Mouse (Mus musculus) MEL (cell line): ENCODE results near the gene Npc2. TPM values are rescaled to one million over a fixed set of nuclear protein-coding genes. Genes with fewer than 3 reads are reported as not detected.

Experiments
- DNase-seq: peaks from one replicate; pipeline ENCODE4 v3.0.0; 2011; ENCODE audit warnings: low read depth, low spot score
- H3K27ac ChIP-seq: 2 replicates; pipeline ENCODE4 v1.5.1; 2012; ENCODE audit warnings: low read depth, mild to moderate bottlenecking, control low read depth, low read length, moderate library complexity; ENCODE audit not compliant: control insufficient read depth
- H3K27me3 ChIP-seq, 2 experiments: fragments of 150-350 bp in 1 of 2; sonication (generic) in 1 of 2; 2 replicates each; pipeline ENCODE4 v1.6.1; 2012; ENCODE audit warnings: low read length in 2 of 2, mild to moderate bottlenecking in 2 of 2, improper control_type of control experiment in 1 of 2, moderate library complexity in 1 of 2; ENCODE audit not compliant: insufficient read depth in 2 of 2, control insufficient read depth in 1 of 2
- H3K36me3 ChIP-seq, 2 experiments: 2 replicates each; pipeline ENCODE4 v1.6.1; 2012 to 2014; ENCODE audit warnings: low read length in 2 of 2, improper control_type of control experiment in 1 of 2, inconsistent platforms in 1 of 2, mild to moderate bottlenecking in 1 of 2; ENCODE audit not compliant: insufficient read depth in 2 of 2, control insufficient read depth in 1 of 2
- H3K4me1 ChIP-seq, 2 experiments: fragments of 150-350 bp in 1 of 2; sonication (generic) in 1 of 2; 2 replicates each; pipeline ENCODE4 v1.6.1; 2012; ENCODE audit warnings: low read length in 2 of 2, improper control_type of control experiment in 1 of 2, mild to moderate bottlenecking in 1 of 2; ENCODE audit not compliant: insufficient read depth in 2 of 2, control insufficient read depth in 1 of 2
- H3K4me3 ChIP-seq, 2 experiments: fragments of 150-350 bp in 1 of 2; sonication (generic) in 1 of 2; 2 replicates each; pipeline ENCODE4 v1.5.1; 2012; ENCODE audit warnings: low read depth in 2 of 2, low read length in 2 of 2, mild to moderate bottlenecking in 2 of 2, moderate library complexity in 2 of 2, control low read depth in 1 of 2, improper control_type of control experiment in 1 of 2; ENCODE audit not compliant: control insufficient read depth in 1 of 2, insufficient read depth in 1 of 2
- H3K79me2 ChIP-seq: 2 replicates; pipeline ENCODE4 v1.6.1; 2012; ENCODE audit warnings: mild to moderate bottlenecking, low read length, moderate library complexity; ENCODE audit not compliant: control insufficient read depth, poor library complexity, insufficient read depth
- H3K9ac ChIP-seq: 2 replicates; pipeline ENCODE4 v1.6.1; 2012; ENCODE audit warnings: low read depth, mild to moderate bottlenecking, control low read depth, low read length, moderate library complexity; ENCODE audit not compliant: control insufficient read depth, poor library complexity, severe bottlenecking
- H3K9me3 ChIP-seq: fragments of 150-350 bp; sonication (generic); replicated peaks from 2 replicates; pipeline ENCODE4 v1.6.1; 2012; ENCODE audit warnings: mild to moderate bottlenecking, low read length, improper control_type of control experiment, moderate library complexity; ENCODE audit not compliant: insufficient read depth
- BHLHE40 ChIP-seq: IDR thresholded peaks from 2 replicates; pipeline ENCODE4 v1.6.1; 2012; ENCODE audit warnings: low read depth, mild to moderate bottlenecking, inconsistent platforms, low read length, improper control_type of control experiment, borderline replicate concordance
- CHD2 ChIP-seq: IDR thresholded peaks from 2 replicates; pipeline ENCODE4 v1.6.1; 2011; ENCODE audit warnings: low read length, improper control_type of control experiment
- CTCF ChIP-seq, 3 experiments: IDR thresholded peaks in 2 of 3; conservative IDR thresholded peaks in 1 of 3; 2 replicates each; pipeline ENCODE4 v1.5.1; 2011 to 2012; ENCODE audit warnings: low read length in 3 of 3, low read depth in 2 of 3, mild to moderate bottlenecking in 2 of 3, improper control_type of control experiment in 1 of 3, inconsistent platforms in 1 of 3, mixed read lengths in 1 of 3, moderate library complexity in 1 of 3; ENCODE audit not compliant: control insufficient read depth in 1 of 3, insufficient read depth in 1 of 3, poor library complexity in 1 of 3, severe bottlenecking in 1 of 3
- EP300 ChIP-seq, 2 experiments: IDR thresholded peaks; 2 replicates each; pipeline ENCODE4 v1.6.1; 2011; ENCODE audit warnings: improper control_type of control experiment in 2 of 2, low read length in 2 of 2, low read depth in 1 of 2, mild to moderate bottlenecking in 1 of 2
- GATA1 ChIP-seq: IDR thresholded peaks from 2 replicates; pipeline ENCODE4 v1.6.1; 2011; ENCODE audit warnings: low read depth, low read length, improper control_type of control experiment
- MEF2A ChIP-seq: IDR thresholded peaks from 2 replicates; pipeline ENCODE4 v1.6.1; 2014; ENCODE audit warnings: low read depth, mild to moderate bottlenecking, inconsistent platforms, low read length, improper control_type of control experiment; ENCODE audit not compliant: poor library complexity, insufficient replicate concordance, severe bottlenecking; ENCODE audit errors: extremely low read depth
- MYC ChIP-seq: IDR thresholded peaks from 2 replicates; pipeline ENCODE4 v1.6.1; 2011; ENCODE audit warnings: low read depth, mild to moderate bottlenecking, low read length, improper control_type of control experiment, moderate library complexity
- POLR2A ChIP-seq, 2 experiments: IDR thresholded peaks; 2 replicates each; pipeline ENCODE4 v1.6.1; 2011 to 2012; ENCODE audit warnings: low read length in 2 of 2, mild to moderate bottlenecking in 2 of 2, control low read depth in 1 of 2, improper control_type of control experiment in 1 of 2, low read depth in 1 of 2, moderate library complexity in 1 of 2; ENCODE audit not compliant: control insufficient read depth in 1 of 2, insufficient read depth in 1 of 2, poor library complexity in 1 of 2
- POLR2AphosphoS5 ChIP-seq: IDR thresholded peaks from 2 replicates; pipeline ENCODE4 v1.6.1; 2012; ENCODE audit warnings: low read depth, borderline replicate concordance, mild to moderate bottlenecking, inconsistent platforms, low read length, moderate library complexity, mixed read lengths
- RAD21 ChIP-seq: IDR thresholded peaks from 2 replicates; pipeline ENCODE4 v1.6.1; 2011; ENCODE audit warnings: mild to moderate bottlenecking, low read depth, low read length, improper control_type of control experiment
- SMC3 ChIP-seq: IDR thresholded peaks from 2 replicates; pipeline ENCODE4 v1.6.1; 2011; ENCODE audit warnings: low read depth, low read length, improper control_type of control experiment
- TAL1 ChIP-seq: IDR thresholded peaks from 2 replicates; pipeline ENCODE4 v1.6.1; 2012; ENCODE audit warnings: mild to moderate bottlenecking, inconsistent platforms, low read length, moderate library complexity, mixed read lengths
- TCF12 ChIP-seq: IDR thresholded peaks from 2 replicates; pipeline ENCODE4 v1.6.1; 2014; ENCODE audit warnings: low read depth, mild to moderate bottlenecking, inconsistent platforms, low read length, improper control_type of control experiment, moderate library complexity
- UBTF ChIP-seq: IDR thresholded peaks from 2 replicates; pipeline ENCODE4 v1.6.1; 2012; ENCODE audit warnings: low read depth, mild to moderate bottlenecking, inconsistent platforms, low read length, improper control_type of control experiment, moderate library complexity, borderline replicate concordance; ENCODE audit not compliant: insufficient read depth
- ZC3H11A ChIP-seq: IDR thresholded peaks from 2 replicates; pipeline ENCODE4 v1.6.1; 2012; ENCODE audit warnings: low read depth, mild to moderate bottlenecking, inconsistent platforms, low read length, improper control_type of control experiment
- polyA plus RNA-seq, 2 experiments: library from polyadenylated mRNA; stranded (reverse) in 1 of 2; unstranded in 1 of 2; fragments of >175 nt in 1 of 2; fragments of >200 nt in 1 of 2; gene quantifications; 2 replicates each; pipeline versions ENCODE4 v1.2.1 to v1.2.4; 2012; ENCODE audit warnings: low replicate concordance in 2 of 2, low read depth in 1 of 2; ENCODE audit not compliant: insufficient read length in 2 of 2, insufficient read depth in 1 of 2, missing spikeins in 1 of 2
- total RNA-seq: library from RNA; depleted of rRNA; stranded (reverse); fragments of 300-350 nt; gene quantifications from 2 replicates; pipeline ENCODE4 v1.2.3, GENCODE M21; 2012

Npc2 gene
- total and polyA plus RNA-seq, 3 experiments = 48.9 to 63.1 TPM; not detected in 1

GRCm38 (mm10) chr12:84763577-84764218 lies 9.3 kb downstream of the Npc2 start:
- Histone ChIP-seq H3K27ac (no peak overlapping the region), H3K9ac (no peak overlapping the region), H3K36me3 (peaks cover 2 to 8% of the 10 kb centered on the region in 2 experiments), H3K4me3 (no peak overlapping the region), H3K27me3 (no peaks in the 10 kb centered on the region), H3K9me3 (no peaks in the 10 kb centered on the region), H3K4me1 (peaks cover 4 to 11% of the 10 kb centered on the region in 2 experiments), H3K79me2 (0 out of 2 replicates have a peak, but pooled peaks cover 3% of the 10 kb centered on the region)
- TF ChIP-seq UBTF (no peak), POLR2AphosphoS5 (no peak), MYC (no peak), CTCF (IDR thresholded peaks at IDR 0.05 in 2 of 3, conservative IDR thresholded peaks at IDR 0.05 in 1 of 3; ENCODE audit: control insufficient read depth in 1 of 3, insufficient read depth in 1 of 3, low read depth in 2 of 3, low read length in 3 of 3, poor library complexity in 1 of 3, severe bottlenecking in 1 of 3) (no peak), TAL1 (no peak)
- DNase-seq = no peak

DNA sequence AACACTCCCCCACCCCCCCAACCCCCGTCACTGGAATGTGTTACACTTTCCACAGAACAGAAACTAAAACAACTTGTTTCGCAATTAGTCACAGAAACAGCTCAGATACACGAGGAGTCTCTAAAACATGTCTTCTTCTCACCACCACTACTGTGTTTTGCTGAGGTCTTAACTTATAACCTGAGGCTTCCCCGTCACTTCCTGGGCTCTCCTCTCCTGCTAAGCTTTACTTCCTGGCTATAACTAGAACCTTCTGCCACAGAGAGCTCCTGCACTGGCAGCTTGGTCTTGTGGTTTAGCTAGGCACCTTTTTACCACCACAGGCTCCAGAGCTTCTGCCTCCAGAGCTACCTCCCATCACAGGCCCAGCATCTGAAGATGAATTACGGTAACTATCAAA lies 10.4 kb downstream of the Npc2 start:
- no peak overlapping the region for H3K27ac ChIP-seq
- no peak for DNase-seq
- no peak for TF ChIP-seq EP300 (IDR thresholded peaks at IDR 0.05; ENCODE audit: low read depth in 1 of 2, low read length in 2 of 2)
- TF ChIP-seq POLR2A (IDR thresholded peaks at IDR 0.05; ENCODE audit: control insufficient read depth in 1 of 2, insufficient read depth in 1 of 2, low read depth in 1 of 2, low read length in 2 of 2, poor library complexity in 1 of 2) = no peak
- TF ChIP-seq ZC3H11A = no peak
- TF ChIP-seq TCF12 = no peak
- TF ChIP-seq TAL1 = no peak
- no peak for TF ChIP-seq CHD2
- no peak for TF ChIP-seq UBTF
- TF ChIP-seq SMC3 = no peak
- no peak for TF ChIP-seq MEF2A
- TF ChIP-seq GATA1 = no peak
- TF ChIP-seq MYC = no peak
- no peak for TF ChIP-seq BHLHE40
- TF ChIP-seq, all 39 proteins: peak for 0
- Histone ChIP-seq H3K27me3 (no peaks in the 10 kb centered on the region), H3K4me3 (no peak overlapping the region), H3K79me2 (0 out of 2 replicates have a peak, but pooled peaks cover 3% of the 10 kb centered on the region), H3K9me3 (no peaks in the 10 kb centered on the region), H3K4me1 (peaks cover 4% of the 10 kb centered on the region in 2 experiments; a peak in 3 of 4 replicates), H3K9ac (no peak overlapping the region), H3K36me3 (peaks cover 2 to 6% of the 10 kb centered on the region in 2 experiments)

- H3K79me2 ChIP-seq = no peaks in the 10 kb centered on the region
- no peaks in the 10 kb centered on the region for H3K9me3 ChIP-seq
- peak; percentile 64 for DNase-seq
- H3K9ac ChIP-seq = no peak overlapping the region
- peaks cover 0 to 2% of the 10 kb centered on the region in 2 experiments; a peak in 2 of 4 replicates for H3K36me3 ChIP-seq
- no peak overlapping the region for H3K4me3 ChIP-seq
- H3K27me3 ChIP-seq = no peaks in the 10 kb centered on the region
- TF ChIP-seq EP300 (IDR thresholded peaks at IDR 0.05; ENCODE audit: low read depth in 1 of 2, low read length in 2 of 2) (no peak), MYC (peak; percentile 71), RAD21 (peak; percentile 69), ZC3H11A (peak; percentile 34; the same call in 1 of the 2 replicates), CTCF (IDR thresholded peaks at IDR 0.05 in 2 of 3, conservative IDR thresholded peaks at IDR 0.05 in 1 of 3; ENCODE audit: control insufficient read depth in 1 of 3, insufficient read depth in 1 of 3, low read depth in 2 of 3, low read length in 3 of 3, poor library complexity in 1 of 3, severe bottlenecking in 1 of 3) (peak; percentile 40 to 75 (median 69)), SMC3 (peak; percentile 50)
- TF ChIP-seq, all 39 proteins: peak for 5
- H3K27ac ChIP-seq = no peak overlapping the region
- H3K4me1 ChIP-seq = no peaks in the 10 kb centered on the region
Observed at GRCm38 (mm10) chr12:84759063-84759462, 13.9 kb downstream of the Npc2 start.
